Mouse (Mus musculus): ENCODE results near the gene Acy3.

- TF ChIP-seq CTCF (IDR thresholded peaks at IDR 0.05; ENCODE audit: extremely low read depth, insufficient read depth, low read length) (no peak), POLR2A (IDR thresholded peaks at IDR 0.05; ENCODE audit: extremely low read depth, insufficient read depth, low read length) (no peak)
Observed at GRCm38 (mm10) chr19:3967258-3967657, 19.1 kb upstream of the Acy3 start.
